Mouse (Mus musculus): ENCODE data around the gene Ptprn2. TPM values are rescaled to one million over a fixed set of nuclear protein-coding genes. Genes with fewer than 3 reads are reported as not detected.

Gene Ptprn2
- polyA plus RNA-seq, 1 experiment: 0.40 TPM

DNA sequence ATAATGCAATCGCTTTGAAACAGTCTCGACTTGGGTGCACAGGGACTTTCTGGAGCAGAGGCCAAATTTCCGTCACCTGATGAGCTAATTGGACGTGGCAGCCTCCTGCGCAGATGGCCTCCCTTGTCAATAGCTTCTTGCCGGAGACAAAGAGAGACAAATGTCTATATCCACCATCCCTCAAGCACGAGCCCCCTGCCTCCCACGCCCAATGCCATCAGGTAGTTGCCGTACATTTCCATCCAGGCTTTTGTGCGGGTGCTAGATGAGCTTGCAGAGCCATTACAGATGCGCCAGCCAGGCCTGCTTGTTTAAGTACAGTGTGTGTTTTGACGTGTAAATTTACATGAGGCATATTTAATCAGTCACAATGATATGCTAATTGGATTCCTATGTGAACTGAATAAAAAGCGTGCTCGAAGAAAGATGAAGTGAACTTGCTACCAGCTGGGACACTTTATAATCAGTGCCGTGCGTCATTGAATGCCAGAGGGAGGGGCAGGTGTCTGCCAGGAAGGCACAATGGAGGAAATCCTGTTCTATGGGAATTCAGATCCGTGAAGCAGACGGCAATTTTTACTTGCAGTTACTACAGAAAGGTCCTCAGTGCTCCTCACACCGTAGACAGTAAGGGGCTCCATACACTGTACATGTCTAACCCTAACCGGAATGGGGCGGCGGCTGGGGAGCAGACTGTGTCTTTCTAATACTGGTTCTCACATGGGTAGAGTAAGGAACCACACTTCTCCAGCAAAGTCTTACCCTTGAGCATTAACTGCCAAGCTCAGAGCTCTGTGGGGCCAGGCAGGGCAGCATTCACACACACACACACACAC, 434.4 kb downstream of the Ptprn2 start:
- no peaks in the 10 kb centered on the region for H3K4me1 ChIP-seq (ENCODE audit: control insufficient read depth, insufficient read depth, low read length)
- no peak overlapping the region for H3K4me3 ChIP-seq (ENCODE audit: control insufficient read depth, low read depth, low read length)
- H3K27ac ChIP-seq (ENCODE audit: control insufficient read depth, insufficient read depth, low read depth, low read length): no peak overlapping the region
- no peaks in the 10 kb centered on the region for H3K36me3 ChIP-seq (ENCODE audit: control insufficient read depth, insufficient read depth, low read length)
- H3K27me3 ChIP-seq (ENCODE audit: control insufficient read depth, insufficient read depth, low read length): no peaks in the 10 kb centered on the region
- TF ChIP-seq CTCF (IDR thresholded peaks at IDR 0.05; ENCODE audit: control insufficient read depth, insufficient read depth, insufficient replicate concordance, low read depth, low read length): no peak
- no peak for TF ChIP-seq POLR2A (IDR thresholded peaks at IDR 0.05; ENCODE audit: control insufficient read depth, low read depth, low read length)

DNA sequence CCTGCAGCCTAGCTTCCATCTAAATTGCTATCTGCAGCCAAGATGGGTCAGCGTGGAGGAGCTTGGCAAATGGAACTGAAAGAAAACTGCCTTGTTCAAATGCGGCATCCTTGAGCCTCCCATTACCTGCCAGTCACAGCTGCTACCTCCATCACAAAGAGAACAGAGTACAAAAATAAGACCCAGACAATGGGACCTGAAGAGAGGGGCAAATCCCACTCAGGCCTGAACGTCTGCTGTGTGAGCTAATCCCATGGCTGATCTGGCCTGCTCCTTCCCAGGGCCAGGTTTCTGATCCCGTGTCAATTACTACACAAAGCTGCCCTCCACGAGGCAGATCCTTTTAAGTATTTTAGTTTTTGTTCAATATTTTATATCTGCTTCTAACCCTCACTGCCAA, 441.6 kb downstream of the Ptprn2 start:
- Histone ChIP-seq H3K27me3 (ENCODE audit: control insufficient read depth, insufficient read depth, low read length) (no peaks in the 10 kb centered on the region), H3K4me3 (ENCODE audit: control insufficient read depth, low read depth, low read length) (no peak overlapping the region), H3K36me3 (ENCODE audit: control insufficient read depth, insufficient read depth, low read length) (no peaks in the 10 kb centered on the region), H3K4me1 (ENCODE audit: control insufficient read depth, insufficient read depth, low read length) (no peaks in the 10 kb centered on the region), H3K27ac (ENCODE audit: control insufficient read depth, insufficient read depth, low read depth, low read length) (no peak overlapping the region)
- TF ChIP-seq POLR2A (IDR thresholded peaks at IDR 0.05; ENCODE audit: control insufficient read depth, low read depth, low read length) (no peak), CTCF (IDR thresholded peaks at IDR 0.05; ENCODE audit: control insufficient read depth, insufficient read depth, insufficient replicate concordance, low read depth, low read length) (no peak)

DNA sequence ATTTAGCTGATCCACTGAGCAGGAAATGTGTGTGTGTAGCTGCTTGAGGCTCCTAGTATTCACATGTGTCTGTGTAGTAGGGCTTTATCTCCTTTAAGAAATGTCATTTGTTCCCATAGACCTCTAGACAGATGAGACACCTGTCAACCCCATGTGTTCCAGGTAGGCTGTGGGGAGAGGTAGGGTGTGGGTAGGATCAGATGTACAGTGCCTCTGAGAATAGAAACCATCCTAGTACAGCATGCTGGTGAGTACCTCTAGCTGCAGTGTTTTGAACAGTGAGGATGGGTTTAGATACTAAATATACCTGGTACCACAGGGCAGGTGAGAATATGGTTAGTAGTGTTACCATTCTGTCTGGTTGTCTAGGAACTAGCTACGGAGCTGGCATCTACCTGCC, 442.0 kb downstream of the Ptprn2 start:
- Histone ChIP-seq H3K27me3 (ENCODE audit: control insufficient read depth, insufficient read depth, low read length) (no peaks in the 10 kb centered on the region), H3K27ac (ENCODE audit: control insufficient read depth, insufficient read depth, low read depth, low read length) (no peak overlapping the region), H3K36me3 (ENCODE audit: control insufficient read depth, insufficient read depth, low read length) (no peaks in the 10 kb centered on the region), H3K4me1 (ENCODE audit: control insufficient read depth, insufficient read depth, low read length) (no peaks in the 10 kb centered on the region), H3K4me3 (ENCODE audit: control insufficient read depth, low read depth, low read length) (no peak overlapping the region)
- no peak for TF ChIP-seq POLR2A (IDR thresholded peaks at IDR 0.05; ENCODE audit: control insufficient read depth, low read depth, low read length)

DNA sequence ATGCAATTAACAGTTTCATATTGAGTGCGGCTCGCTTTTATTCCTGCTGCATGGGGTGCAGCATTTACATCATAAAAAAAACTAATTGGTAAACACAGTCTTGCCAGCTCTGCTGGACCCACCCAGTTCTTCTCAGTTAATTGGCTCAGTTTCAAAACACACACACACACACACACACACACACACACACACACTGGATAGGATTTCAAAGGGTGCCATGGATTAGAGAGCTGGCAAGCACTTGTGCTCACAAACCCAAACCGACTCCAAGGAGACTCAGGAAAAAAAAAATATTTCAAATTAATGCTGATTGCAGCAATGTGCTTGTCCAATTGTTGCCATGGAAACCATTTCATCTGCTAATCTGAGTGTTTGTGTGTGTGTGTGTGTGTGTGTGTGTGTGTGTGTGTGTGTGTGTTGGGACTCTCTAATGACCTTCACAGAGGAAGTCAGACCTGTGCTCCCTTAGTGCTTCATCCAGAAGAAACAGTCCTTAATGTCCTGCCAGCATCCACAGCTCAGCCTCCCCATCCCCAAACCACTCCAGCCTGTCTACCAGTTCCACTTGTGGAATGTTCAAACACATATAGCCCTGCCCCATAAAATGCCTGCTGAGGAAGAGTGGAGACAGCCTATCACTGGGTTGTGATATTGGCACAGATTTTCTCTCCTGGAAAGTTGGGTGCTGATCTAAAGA, 452.8 kb downstream of the Ptprn2 start:
- Histone ChIP-seq H3K36me3 (ENCODE audit: control insufficient read depth, insufficient read depth, low read length) (no peaks in the 10 kb centered on the region), H3K4me1 (ENCODE audit: control insufficient read depth, insufficient read depth, low read length) (no peaks in the 10 kb centered on the region), H3K4me3 (ENCODE audit: control insufficient read depth, low read depth, low read length) (no peak overlapping the region), H3K27me3 (ENCODE audit: control insufficient read depth, insufficient read depth, low read length) (no peaks in the 10 kb centered on the region), H3K27ac (ENCODE audit: control insufficient read depth, insufficient read depth, low read depth, low read length) (no peak overlapping the region)
- TF ChIP-seq CTCF (IDR thresholded peaks at IDR 0.05; ENCODE audit: control insufficient read depth, insufficient read depth, insufficient replicate concordance, low read depth, low read length) (no peak), POLR2A (IDR thresholded peaks at IDR 0.05; ENCODE audit: control insufficient read depth, low read depth, low read length) (no peak)

DNA sequence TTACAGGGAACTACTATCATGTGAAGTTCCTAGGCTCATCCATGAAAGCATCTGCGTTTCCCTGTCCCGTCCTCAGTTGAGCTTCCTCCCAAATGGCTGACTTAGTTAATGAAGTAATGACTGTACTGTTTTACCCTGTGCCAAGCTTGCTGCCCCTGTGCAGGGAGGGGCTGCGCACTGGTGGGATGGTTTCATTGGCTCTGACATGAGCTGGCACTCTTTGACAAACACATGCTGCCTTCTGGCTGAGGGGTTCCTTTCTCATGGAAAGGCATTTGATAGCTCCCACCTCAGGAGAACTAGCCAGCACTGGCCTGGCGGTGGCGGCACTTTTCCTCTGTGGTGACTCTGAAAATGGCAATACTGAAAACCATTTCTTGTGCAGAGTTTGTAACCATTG, 458.4 kb downstream of the Ptprn2 start:
- Histone ChIP-seq H3K4me1 (ENCODE audit: control insufficient read depth, insufficient read depth, low read length) (no peaks in the 10 kb centered on the region), H3K27me3 (ENCODE audit: control insufficient read depth, insufficient read depth, low read length) (no peaks in the 10 kb centered on the region), H3K4me3 (ENCODE audit: control insufficient read depth, low read depth, low read length) (no peak overlapping the region), H3K27ac (ENCODE audit: control insufficient read depth, insufficient read depth, low read depth, low read length) (no peak overlapping the region), H3K36me3 (ENCODE audit: control insufficient read depth, insufficient read depth, low read length) (no peaks in the 10 kb centered on the region)
- no peak for TF ChIP-seq POLR2A (IDR thresholded peaks at IDR 0.05; ENCODE audit: control insufficient read depth, low read depth, low read length)
- no peak for TF ChIP-seq CTCF (IDR thresholded peaks at IDR 0.05; ENCODE audit: control insufficient read depth, insufficient read depth, insufficient replicate concordance, low read depth, low read length)

DNA sequence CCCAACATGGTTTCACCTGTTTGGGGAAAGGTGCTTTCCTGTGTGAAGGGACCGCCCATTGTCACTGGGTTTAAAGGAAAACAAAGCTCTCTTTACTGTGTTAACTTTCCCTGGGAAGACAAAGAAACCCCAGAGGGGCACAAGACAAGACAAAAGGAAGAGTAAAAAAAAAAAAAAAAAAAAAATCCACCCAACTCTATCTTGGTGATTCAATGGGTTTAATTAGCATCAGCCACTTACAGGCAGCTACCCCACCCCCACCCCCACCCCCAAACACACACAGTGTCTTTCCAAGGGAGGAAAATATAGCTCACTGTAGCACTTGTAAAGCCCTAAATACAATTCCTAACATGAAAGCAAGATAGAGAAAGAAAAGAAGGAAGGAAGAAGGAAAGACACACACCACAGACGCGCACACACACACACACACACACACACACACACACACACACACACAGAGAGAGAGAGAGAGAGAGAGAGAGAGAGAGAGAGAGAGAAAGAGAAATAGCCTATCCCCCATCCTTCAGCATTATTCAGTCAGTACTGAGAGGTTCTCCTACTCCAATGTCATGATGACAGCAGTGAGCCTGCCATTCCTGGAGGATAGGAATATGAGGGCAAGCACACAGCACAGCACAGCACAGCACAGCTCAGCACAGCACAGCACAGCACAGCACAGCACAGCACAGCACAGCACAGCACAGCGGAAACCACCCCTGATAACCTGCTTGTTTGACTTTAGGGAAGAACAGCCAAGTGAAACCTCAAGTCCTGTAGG, 462.8 kb downstream of the Ptprn2 start:
- TF ChIP-seq CTCF (IDR thresholded peaks at IDR 0.05; ENCODE audit: control insufficient read depth, insufficient read depth, insufficient replicate concordance, low read depth, low read length) (no peak), POLR2A (IDR thresholded peaks at IDR 0.05; ENCODE audit: control insufficient read depth, low read depth, low read length) (no peak)
- Histone ChIP-seq H3K27me3 (ENCODE audit: control insufficient read depth, insufficient read depth, low read length) (no peaks in the 10 kb centered on the region), H3K4me3 (ENCODE audit: control insufficient read depth, low read depth, low read length) (no peak overlapping the region), H3K4me1 (ENCODE audit: control insufficient read depth, insufficient read depth, low read length) (no peaks in the 10 kb centered on the region), H3K27ac (ENCODE audit: control insufficient read depth, insufficient read depth, low read depth, low read length) (no peak overlapping the region), H3K36me3 (ENCODE audit: control insufficient read depth, insufficient read depth, low read length) (no peaks in the 10 kb centered on the region)

DNA sequence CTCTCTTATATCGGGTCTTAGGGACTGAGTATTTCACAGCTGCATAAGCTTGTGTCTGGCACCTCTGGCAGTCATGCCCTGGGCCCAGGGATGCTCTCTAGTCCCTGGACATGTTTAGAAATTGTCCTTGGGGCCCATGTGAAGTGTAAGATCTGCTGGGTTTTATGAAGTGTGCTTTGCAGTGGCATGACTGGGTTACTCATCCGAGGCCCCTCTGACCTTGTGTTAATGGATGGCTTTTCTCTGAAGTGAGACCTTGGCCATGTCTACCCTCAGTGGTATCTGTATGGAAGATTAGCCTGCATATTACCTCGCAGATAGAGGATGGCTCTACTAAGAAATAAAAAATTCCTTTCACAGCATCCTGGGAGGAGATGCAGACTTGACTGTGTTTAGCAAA, 464.2 kb downstream of the Ptprn2 start:
- no peaks in the 10 kb centered on the region for H3K27me3 ChIP-seq (ENCODE audit: control insufficient read depth, insufficient read depth, low read length)

More for the DNA sequence above, 464.2 kb downstream of the Ptprn2 start:
- no peak overlapping the region for H3K4me3 ChIP-seq (ENCODE audit: control insufficient read depth, low read depth, low read length)
- no peaks in the 10 kb centered on the region for H3K4me1 ChIP-seq (ENCODE audit: control insufficient read depth, insufficient read depth, low read length)
- TF ChIP-seq CTCF (IDR thresholded peaks at IDR 0.05; ENCODE audit: control insufficient read depth, insufficient read depth, insufficient replicate concordance, low read depth, low read length) (no peak), POLR2A (IDR thresholded peaks at IDR 0.05; ENCODE audit: control insufficient read depth, low read depth, low read length) (no peak)
- no peak overlapping the region for H3K27ac ChIP-seq (ENCODE audit: control insufficient read depth, insufficient read depth, low read depth, low read length)
- H3K36me3 ChIP-seq (ENCODE audit: control insufficient read depth, insufficient read depth, low read length): no peaks in the 10 kb centered on the region
